32 mouse cellular contexts compared by ENCODE assay signal in the genomic region with DNA sequence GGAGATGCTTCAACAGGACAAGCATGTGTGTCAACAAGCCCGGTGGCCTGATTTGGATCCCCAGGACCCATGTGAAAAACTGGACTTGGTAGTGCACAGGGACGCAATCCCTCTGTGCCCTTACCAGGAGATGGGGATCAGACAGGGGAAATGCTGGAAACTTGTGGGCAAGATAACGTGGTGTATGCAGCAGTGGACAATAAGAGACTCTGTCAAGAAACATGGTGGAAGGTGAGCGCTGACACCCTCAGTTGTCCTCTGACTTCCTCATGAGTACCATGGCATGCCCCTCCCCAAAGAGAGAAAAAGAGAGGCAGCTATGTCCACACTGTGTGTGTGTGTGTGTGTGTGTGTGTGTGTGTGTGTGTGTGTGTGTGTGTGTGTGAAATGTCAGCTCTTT. TPM values are rescaled to one million over a fixed set of nuclear protein-coding genes. Genes with fewer than 3 reads are reported as not detected.
"Had no signal": no experiment of that assay in that cellular context is flagged by ENCODE, and none has a peak within 500 bp of the region (broad histone marks: within the 10 kb centered on the region; RNA-seq: fewer than 3 reads in every experiment).

No protein-coding gene starts in this region.

- H3K36me3 ChIP-seq: heart, embryonic 12.5 days; hindbrain, embryonic 10.5 days; hindbrain, embryonic 12.5 days; hindbrain, embryonic 15.5 days; kidney, embryonic 15.5 days; limb, embryonic 13.5 days; limb, embryonic 15.5 days; liver, embryonic 12.5 days had no signal

- ATAC-seq: hindbrain, postnatal 0 days; intestine, embryonic 16.5 days; liver, embryonic 12.5 days had no signal

- H3K4me3 ChIP-seq: gastrocnemius, adult 2 months; heart, embryonic 12.5 days; hindbrain, embryonic 10.5 days; hindbrain, embryonic 12.5 days; hindbrain, embryonic 15.5 days; kidney, embryonic 15.5 days; limb, embryonic 13.5 days; limb, embryonic 15.5 days; liver, embryonic 12.5 days had no signal

- DNase-seq: gastrocnemius, adult 2 months; gastrocnemius, postnatal 10 days; gastrocnemius, postnatal 25 days; heart, postnatal 10 days; heart, postnatal 4 days; kidney, adult 11 months; kidney, adult 2 months; kidney, adult 9 months; kidney, postnatal 14 days; kidney, postnatal 36 days; layer of hippocampus, adult 9-11 months; layer of hippocampus, postnatal 36 days; left cerebral cortex, postnatal 4 days had no signal

- H3K27ac ChIP-seq: gastrocnemius, adult 2 months; hindbrain, embryonic 10.5 days; hindbrain, embryonic 12.5 days; hindbrain, embryonic 15.5 days; hindbrain, postnatal 0 days; kidney, embryonic 15.5 days; kidney, postnatal 0 days; limb, embryonic 13.5 days; limb, embryonic 15.5 days; liver, embryonic 12.5 days had no signal

- H3K9me3 ChIP-seq: heart, embryonic 12.5 days; hindbrain, embryonic 10.5 days; hindbrain, embryonic 12.5 days; hindbrain, embryonic 15.5 days; kidney, embryonic 15.5 days; limb, embryonic 13.5 days; limb, embryonic 15.5 days; liver, embryonic 12.5 days had no signal

- H3K27me3 ChIP-seq: heart, embryonic 12.5 days; hindbrain, embryonic 15.5 days; kidney, embryonic 15.5 days; limb, embryonic 13.5 days; limb, embryonic 15.5 days; liver, embryonic 12.5 days had no signal

RNA-seq across cellular contexts. Expression of gene March10, which starts 14.4 kb away (rescaled TPM):
- total RNA-seq: gastrocnemius, adult 2 months; gastrocnemius, postnatal 10 days; gastrocnemius, postnatal 25 days; gastrocnemius, postnatal 4 days; granulocyte monocyte progenitor cell, adult 5-6 weeks; heart, adult 8-10 months; heart, postnatal 10 days; heart, postnatal 25 days; liver, adult 2 months had no signal
- polyA plus RNA-seq: intestine, embryonic 14.5 days; large intestine, adult 2 months; limb, embryonic 11.5 days; limb, embryonic 13.5 days; limb, embryonic 15.5 days; liver, adult 2 months; liver, embryonic 12.5 days had no signal
